Mouse (Mus musculus) lung, postnatal 0 days (tissue): ENCODE results near the gene Lysmd1.

Experiments used
- CTCF ChIP-seq: IDR thresholded peaks from 2 replicates; pipeline ENCODE4 v1.5.1; 2016; ENCODE audit warnings: antibody characterized with exemption, mild to moderate bottlenecking
- EP300 ChIP-seq: IDR thresholded peaks from 2 replicates; pipeline ENCODE4 v1.6.1; 2016; ENCODE audit warnings: antibody characterized with exemption, mild to moderate bottlenecking, control low read depth

DNA sequence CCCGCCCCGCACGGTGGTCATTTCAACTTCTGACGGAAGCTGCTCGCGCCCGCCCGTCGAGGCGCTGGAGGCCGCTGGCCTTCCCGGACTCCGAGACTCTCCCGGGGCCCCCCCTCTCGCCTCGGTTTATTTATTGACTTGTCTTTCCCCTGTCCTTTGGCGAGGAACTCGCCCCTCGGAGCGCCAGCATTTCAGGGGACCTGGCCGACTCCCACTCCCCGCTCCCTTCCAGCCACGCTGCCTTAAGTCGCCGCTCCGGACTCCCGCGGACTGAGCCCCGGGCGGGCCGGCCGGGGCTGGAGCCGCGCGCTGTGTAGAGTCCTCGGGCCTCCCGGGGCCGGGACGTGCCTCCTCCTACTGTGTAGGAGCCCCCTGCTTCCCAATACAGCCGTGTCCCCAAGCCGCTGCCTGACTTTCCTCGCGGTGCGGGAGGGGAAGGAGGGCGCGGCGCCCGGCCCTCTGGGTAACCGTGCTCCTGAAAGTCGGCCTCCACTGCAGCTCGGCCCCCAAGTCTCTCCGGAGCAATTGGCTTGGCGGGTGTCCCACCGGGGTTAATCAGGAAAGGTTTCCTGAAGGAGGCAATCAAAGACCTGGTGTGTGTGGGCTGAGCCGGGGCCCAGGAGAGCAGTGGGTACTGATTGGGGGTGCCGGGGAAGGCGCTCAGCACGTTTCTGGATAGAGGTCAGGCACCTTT lies 39.5 kb downstream of the Lysmd1 start:
- TF ChIP-seq CTCF, result no peak
- TF ChIP-seq EP300, result no peak
